Mouse (Mus musculus) forebrain, embryonic 11.5 days (tissue): ENCODE measurements around the gene Ehd3. TPM values are rescaled to one million over a fixed set of nuclear protein-coding genes. Genes with fewer than 3 reads are reported as not detected.

Experiments used
- ATAC-seq: fragments of 200-750 bp; cut with Nextera tagmentation; replicated peaks from 2 replicates; pipeline ENCODE4 v1.8.0; 2017; ENCODE audit warnings: moderate TSS enrichment; ENCODE audit not compliant: low FRiP score
- DNase-seq: peaks from one replicate; pipeline ENCODE4 v3.0.0-alpha.2; 2017; ENCODE audit warnings: low spot score
- H3K27ac ChIP-seq: fragments of 300-500 bp; sonication (generic); 2 replicates; pipeline ENCODE4 v1.5.1; 2014; ENCODE audit warnings: low read depth, low read length
- H3K27me3 ChIP-seq: fragments of 300-500 bp; sonication (generic); 2 replicates; pipeline ENCODE4 v1.6.1; 2014; ENCODE audit warnings: mild to moderate bottlenecking, low read length, mixed read lengths; ENCODE audit not compliant: control insufficient read depth, insufficient read depth
- H3K36me3 ChIP-seq: fragments of 300-500 bp; sonication (generic); 2 replicates; pipeline ENCODE4 v1.6.1; 2014; ENCODE audit warnings: mild to moderate bottlenecking, low read length, moderate library complexity, mixed read lengths; ENCODE audit not compliant: control insufficient read depth, insufficient read depth
- H3K4me1 ChIP-seq: fragments of 300-500 bp; sonication (generic); replicated peaks from 2 replicates; pipeline ENCODE4 v1.6.1; 2014; ENCODE audit warnings: low read length, mixed read lengths; ENCODE audit not compliant: control insufficient read depth, insufficient read depth
- H3K4me2 ChIP-seq: fragments of 300-500 bp; sonication (generic); 2 replicates; pipeline ENCODE4 v1.6.1; 2014; ENCODE audit warnings: low read depth, mild to moderate bottlenecking, low read length, moderate library complexity, mixed read lengths; ENCODE audit not compliant: severe bottlenecking
- H3K4me3 ChIP-seq: fragments of 300-500 bp; sonication (generic); 2 replicates; pipeline ENCODE4 v1.5.1; 2014; ENCODE audit warnings: low read depth, low read length
- H3K9ac ChIP-seq: fragments of 300-500 bp; sonication (generic); 2 replicates; pipeline ENCODE4 v1.6.1; 2014; ENCODE audit warnings: low read length
- H3K9me3 ChIP-seq: fragments of 300-500 bp; sonication (generic); 2 replicates; pipeline ENCODE4 v1.6.1; 2016; ENCODE audit warnings: low read length, mixed read lengths; ENCODE audit not compliant: control insufficient read depth
- WGBS: fragments of 180-500 bp; shearing (Covaris S2); extraction: QIAGEN DNeasy Blood & Tissue Kit; methylation state at CpG from one replicate; pipeline ENCODE4 v1.1.7; 2014; 5-methylcytosine and 5-hydroxymethylcytosine counted together
- polyA plus RNA-seq: library from polyadenylated mRNA; unstranded; fragments of >200 nt; fragmentation: Nextera tagmentation; extraction: Ambion mirVana; gene quantifications from 2 replicates; pipeline ENCODE4 v1.2.1, GENCODE M21; 2014

Gene Ehd3
- polyA plus RNA-seq, result 9.0 and 9.1 TPM in 2 replicates

DNA sequence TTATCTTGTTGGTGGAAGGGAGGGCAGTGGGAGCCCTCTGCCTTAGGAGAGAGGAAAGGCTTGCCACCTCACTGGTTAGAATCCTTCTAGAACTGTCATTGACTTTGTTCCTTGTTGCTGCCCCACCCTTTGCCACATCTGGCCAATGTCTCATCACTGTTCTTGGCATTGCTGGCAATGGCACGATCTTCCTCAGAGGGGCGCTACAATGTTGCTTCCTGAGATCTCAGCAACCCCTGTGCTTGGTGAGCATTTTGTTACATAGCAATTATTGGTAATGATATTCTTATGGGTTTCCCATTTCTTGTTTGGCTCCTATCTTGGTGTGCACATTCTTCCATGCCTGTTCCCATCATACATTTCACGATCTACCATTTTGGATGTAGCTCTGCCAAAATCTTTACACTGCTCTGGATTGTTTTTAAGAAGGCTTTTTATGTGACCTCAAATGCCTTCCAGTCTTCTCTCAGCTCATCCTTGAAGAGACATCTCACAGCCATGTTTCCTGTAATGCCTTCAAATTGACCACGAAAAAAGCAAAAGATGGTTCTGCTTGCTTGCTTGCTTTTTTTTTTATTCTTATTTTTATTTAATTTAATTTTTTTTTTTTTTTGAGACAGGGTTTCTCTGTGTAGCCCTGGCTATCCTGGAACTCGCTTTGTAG lies at the start of gene Ehd3:
Gene Ehd3 (plus strand): TSS at position 614 of the 664 bp plus-strand sequence.
- H3K4me1 ChIP-seq, result no peaks in the 10 kb centered on the region
- no peaks in the 10 kb centered on the region for H3K9me3 ChIP-seq
- no peaks in the 10 kb centered on the region for H3K27me3 ChIP-seq
- no peak within 1 kb of the TSS for H3K27ac ChIP-seq
- H3K36me3 ChIP-seq, result no peaks in the 10 kb centered on the region
- WGBS, result 86% methylated on average over 5 of the region's 5 CpGs
- H3K4me2 ChIP-seq, result peak within 1 kb of the TSS; percentile 86
- DNase-seq (peak; percentile 22), ATAC-seq (no peak)
- H3K9ac ChIP-seq, result peak within 1 kb of the TSS; percentile 71
- peak within 1 kb of the TSS; percentile 57 for H3K4me3 ChIP-seq

DNA sequence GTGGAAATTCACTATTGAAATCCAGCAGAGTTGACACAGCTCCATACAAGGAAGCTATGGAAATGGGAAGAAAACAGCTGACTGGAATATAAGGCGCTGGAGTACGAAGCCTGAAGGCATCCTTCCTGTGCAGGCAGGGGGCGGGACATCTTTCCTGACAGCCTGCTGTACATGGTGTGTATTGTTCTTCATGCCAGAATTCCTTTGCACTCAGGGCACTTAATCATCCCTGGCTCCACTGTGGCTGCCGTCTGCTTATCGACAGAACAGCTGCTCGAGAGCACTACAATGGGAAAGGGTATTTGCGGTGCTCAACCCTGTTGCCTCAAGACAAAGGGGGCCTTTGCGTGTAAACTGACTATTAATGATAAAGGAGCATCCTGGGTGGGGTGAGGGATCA lies 33.0 kb upstream of the Ehd3 start:
- no peak for DNase-seq

DNA sequence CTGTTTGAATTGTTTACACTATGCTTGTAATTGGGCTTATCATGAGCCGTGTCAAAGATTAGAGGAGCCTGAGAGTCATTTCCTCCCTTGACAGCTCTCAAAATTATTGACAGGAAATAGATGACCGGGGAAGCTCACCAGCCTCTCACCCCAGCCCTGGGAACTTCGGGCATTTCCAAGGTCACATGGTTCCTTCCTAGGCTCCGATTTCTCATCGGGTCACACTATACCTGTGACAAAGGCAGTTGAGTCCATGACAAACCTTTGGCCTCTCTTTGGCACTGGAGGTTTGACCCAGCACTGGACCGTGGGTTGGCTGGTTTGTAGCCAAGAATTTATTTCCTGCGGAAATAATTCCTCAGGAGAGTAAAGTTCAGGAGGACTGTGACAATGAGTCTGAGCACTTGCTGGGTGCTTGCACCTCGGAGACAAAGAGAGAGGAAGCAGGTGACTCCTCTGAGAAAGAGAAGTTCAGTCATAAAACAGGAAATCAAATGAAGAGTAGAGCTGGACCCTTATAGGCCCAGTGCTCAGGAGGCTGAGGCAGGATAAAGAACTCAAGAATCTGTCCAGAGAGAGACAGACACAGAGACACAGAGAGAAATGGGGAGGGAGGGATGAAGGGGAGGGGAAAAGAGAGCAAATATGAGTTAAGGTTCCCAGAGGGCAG lies 17.2 kb upstream of the Ehd3 start:
- DNase-seq, result no peak
- WGBS, result 81% methylated on average over 8 of the region's 8 CpGs
- Histone ChIP-seq H3K27me3 (no peaks in the 10 kb centered on the region), H3K4me1 (no peaks in the 10 kb centered on the region), H3K36me3 (no peaks in the 10 kb centered on the region), H3K4me2 (no peak overlapping the region), H3K27ac (no peak overlapping the region), H3K4me3 (no peak overlapping the region), H3K9ac (no peak overlapping the region), H3K9me3 (no peaks in the 10 kb centered on the region)
- no peak for ATAC-seq

More for the DNA sequence above, 33.0 kb upstream of the Ehd3 start:
- WGBS, result 49% methylated on average over 8 of the region's 8 CpGs
- Histone ChIP-seq H3K27ac (no peak overlapping the region), H3K27me3 (no peaks in the 10 kb centered on the region), H3K9me3 (no peaks in the 10 kb centered on the region), H3K4me3 (no peak overlapping the region), H3K9ac (no peak overlapping the region), H3K36me3 (no peaks in the 10 kb centered on the region), H3K4me1 (no peaks in the 10 kb centered on the region), H3K4me2 (no peak overlapping the region)
- 0 out of 2 replicates have a peak, but pooled peaks have one; percentile 27 for ATAC-seq

DNA sequence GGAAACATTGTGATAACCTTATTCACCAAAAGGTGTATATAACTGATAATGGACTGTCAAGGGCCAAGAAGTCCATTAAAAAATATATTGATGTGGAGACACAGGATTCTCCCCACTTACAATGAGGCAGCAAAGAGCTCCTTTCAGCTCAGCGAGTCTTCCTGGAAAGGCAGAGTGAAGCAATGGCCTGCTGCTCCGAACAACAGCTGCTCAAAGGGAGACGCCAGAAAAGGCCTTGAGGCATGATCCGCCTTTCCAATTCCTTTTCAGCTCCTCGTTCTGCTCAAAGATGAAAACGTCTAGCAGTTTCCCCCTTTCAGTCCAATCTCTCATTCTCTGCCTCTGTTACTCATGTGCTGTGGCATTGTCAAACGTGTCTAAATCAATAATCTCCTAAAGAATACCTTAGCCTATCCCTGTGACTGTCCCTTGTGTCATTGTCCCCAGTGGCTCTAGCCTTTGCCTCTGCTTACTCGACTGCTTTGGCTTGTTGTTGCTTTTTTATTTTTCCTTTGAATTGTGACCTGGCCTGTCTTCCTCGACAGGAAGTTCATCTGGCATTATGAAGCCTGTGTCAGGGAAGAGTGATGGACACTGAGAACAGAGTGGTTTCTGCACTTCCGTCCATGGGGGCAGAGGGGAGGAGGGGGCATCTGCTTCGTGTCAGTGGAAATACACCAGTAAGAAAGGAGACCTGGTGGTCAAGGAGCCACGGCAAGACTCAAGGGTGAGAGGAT lies 13.5 kb upstream of the Ehd3 start:
- H3K27ac ChIP-seq, result no peak overlapping the region
- 26% methylated on average over 12 of the region's 12 CpGs for WGBS
- no peak overlapping the region for H3K9ac ChIP-seq
- no peaks in the 10 kb centered on the region for H3K4me1 ChIP-seq
- no peaks in the 10 kb centered on the region for H3K36me3 ChIP-seq
- no peak overlapping the region for H3K4me3 ChIP-seq
- no peak for DNase-seq
- H3K27me3 ChIP-seq, result no peaks in the 10 kb centered on the region
- H3K9me3 ChIP-seq, result no peaks in the 10 kb centered on the region
- ATAC-seq, result no peak
- no peak overlapping the region for H3K4me2 ChIP-seq

DNA sequence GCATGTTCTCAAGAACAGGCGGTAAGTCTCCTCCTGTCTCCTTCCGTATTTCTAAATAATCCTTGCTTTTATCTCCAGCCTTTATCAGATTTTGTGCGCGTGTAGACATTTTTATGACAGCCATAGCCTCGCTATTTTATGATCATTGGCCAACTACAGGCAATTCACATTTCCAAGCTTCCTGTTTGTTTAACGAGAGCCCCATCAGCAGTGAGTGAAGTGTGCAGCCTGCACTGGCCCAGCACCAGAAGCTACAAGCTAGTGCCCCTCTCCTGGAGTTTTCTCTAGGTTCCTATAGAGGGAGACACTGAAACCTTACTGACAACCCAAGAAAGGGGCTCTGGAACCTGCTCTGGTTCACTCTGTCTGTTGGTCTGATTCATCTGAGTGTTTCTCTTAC lies 7.1 kb upstream of the Ehd3 start:
- Histone ChIP-seq H3K36me3 (no peaks in the 10 kb centered on the region), H3K4me1 (no peaks in the 10 kb centered on the region), H3K4me3 (no peak overlapping the region), H3K9ac (no peak overlapping the region), H3K27ac (no peak overlapping the region), H3K9me3 (no peaks in the 10 kb centered on the region), H3K4me2 (no peak overlapping the region), H3K27me3 (no peaks in the 10 kb centered on the region)
- DNase-seq (no peak), ATAC-seq (no peak)
- WGBS, result 81% methylated on average over 6 of the region's 6 CpGs

- Histone ChIP-seq H3K27me3 (no peaks in the 10 kb centered on the region), H3K36me3 (no peaks in the 10 kb centered on the region), H3K9ac (no peak overlapping the region), H3K4me2 (no peak overlapping the region), H3K9me3 (no peaks in the 10 kb centered on the region), H3K27ac (no peak overlapping the region), H3K4me1 (no peaks in the 10 kb centered on the region), H3K4me3 (no peak overlapping the region)
- DNase-seq (no peak), ATAC-seq (no peak)
- 83% methylated on average over 4 of the region's 4 CpGs for WGBS
Observed at GRCm38 (mm10) chr17:73797706-73798105, 6.2 kb upstream of the Ehd3 start.

DNA sequence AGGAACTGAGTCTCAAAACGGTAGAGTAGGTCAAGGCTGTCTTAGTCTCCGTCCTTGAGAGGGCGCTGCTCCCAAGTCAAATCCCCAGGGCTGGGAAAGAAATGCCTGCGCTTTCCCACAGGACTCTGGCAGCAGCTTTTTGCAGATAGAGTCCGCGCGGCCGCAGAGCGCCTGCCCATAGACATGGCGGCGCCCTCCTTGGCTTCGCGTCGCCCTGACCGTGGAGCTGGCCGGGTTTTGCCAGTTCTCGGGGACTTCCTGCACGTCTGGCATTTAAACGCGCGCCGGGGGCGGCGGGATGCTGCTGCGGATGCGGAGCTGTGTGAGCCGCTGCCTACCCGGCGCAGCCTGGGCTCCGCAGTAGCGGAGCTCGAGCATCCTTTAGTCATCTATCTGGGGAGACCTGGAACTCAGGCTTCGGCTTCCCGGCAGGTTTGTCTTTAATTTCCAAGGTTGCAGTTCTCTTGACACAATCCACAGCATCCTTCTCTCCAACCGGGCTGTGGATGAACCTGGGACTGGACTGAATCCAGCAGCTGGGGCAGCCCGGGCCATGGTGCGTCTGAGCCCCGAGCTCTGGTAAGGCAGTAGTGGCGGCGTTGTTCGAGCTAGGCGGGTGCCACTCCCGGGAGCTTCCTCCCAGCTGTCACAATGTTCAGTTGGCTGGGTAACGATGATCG lies 798 bp downstream of the Ehd3 start:
- H3K4me1 ChIP-seq, result no peaks in the 10 kb centered on the region
- peak overlapping the region; percentile 86 for H3K4me2 ChIP-seq
- no peak overlapping the region for H3K27ac ChIP-seq
- DNase-seq (peak; percentile 95), ATAC-seq (peak; percentile 98)
- no peaks in the 10 kb centered on the region for H3K27me3 ChIP-seq
- H3K4me3 ChIP-seq, result peak overlapping the region; percentile 57
- H3K9me3 ChIP-seq, result no peaks in the 10 kb centered on the region
- WGBS, result under 1% methylated on average over 45 of the region's 45 CpGs
- no peaks in the 10 kb centered on the region for H3K36me3 ChIP-seq
- peak overlapping the region; percentile 71 for H3K9ac ChIP-seq

DNA sequence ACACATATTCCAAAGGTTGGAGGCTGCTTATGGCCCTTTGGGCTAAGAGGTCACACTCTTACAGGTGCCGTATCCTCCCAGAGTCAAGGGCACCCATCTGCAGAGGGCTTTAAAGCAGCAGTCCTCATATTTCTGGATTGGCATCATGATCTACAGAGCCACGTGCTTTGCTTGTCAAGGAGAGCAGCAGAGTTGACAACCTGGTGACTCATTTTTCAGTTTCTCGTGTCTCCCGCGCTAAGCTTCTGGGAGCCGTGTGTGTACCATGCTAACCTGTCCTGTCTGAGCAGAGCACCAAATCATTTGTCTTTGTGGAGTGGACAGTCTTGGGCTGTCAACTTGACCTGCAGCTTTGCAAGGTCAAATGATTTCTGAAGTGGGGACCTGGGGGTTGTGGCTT lies 2.4 kb downstream of the Ehd3 start:
- Histone ChIP-seq H3K27ac (no peak overlapping the region), H3K27me3 (no peaks in the 10 kb centered on the region), H3K9me3 (no peaks in the 10 kb centered on the region), H3K9ac (no peak overlapping the region), H3K36me3 (no peaks in the 10 kb centered on the region), H3K4me2 (no peak overlapping the region), H3K4me1 (no peaks in the 10 kb centered on the region), H3K4me3 (no peak overlapping the region)
- 92% methylated on average over 6 of the region's 6 CpGs for WGBS
- DNase-seq (peak; percentile 43), ATAC-seq (no peak)
